Mouse (Mus musculus) bone marrow, adult 2 months (tissue): ENCODE results near the gene Olfr456. TPM values are rescaled to one million over a fixed set of nuclear protein-coding genes. Genes with fewer than 3 reads are reported as not detected.
"Not testable (repeated sequence)": the region's sequence is repeated elsewhere in the genome, so short reads cannot be mapped to it uniquely, and the experiment has no call there.

ENCODE experiments used
- H3K27ac ChIP-seq: fragments of 200-500 bp; 2 replicates; pipeline ENCODE4 v1.5.1; 2012; ENCODE audit warnings: low read depth, mild to moderate bottlenecking, control low read depth, inconsistent platforms, low read length; ENCODE audit not compliant: control insufficient read depth, poor library complexity, insufficient read depth
- H3K4me1 ChIP-seq: fragments of 200-500 bp; 2 replicates; pipeline ENCODE4 v1.6.1; 2011; ENCODE audit warnings: low read length; ENCODE audit not compliant: control insufficient read depth, insufficient read depth
- H3K4me3 ChIP-seq: fragments of 200-500 bp; replicated peaks from 2 replicates; pipeline ENCODE3; 2011; ENCODE audit warnings: mild to moderate bottlenecking, low read depth, low read length, control low read depth; ENCODE audit not compliant: control insufficient read depth
- CTCF ChIP-seq: fragments of 200-500 bp; IDR thresholded peaks from 2 replicates; pipeline ENCODE4 v1.5.1; 2011; ENCODE audit warnings: low read length, control low read depth; ENCODE audit not compliant: control insufficient read depth, insufficient read depth
- POLR2A ChIP-seq: fragments of 200-500 bp; IDR thresholded peaks from 2 replicates; pipeline ENCODE4 v1.6.1; 2011; ENCODE audit warnings: low read depth, mild to moderate bottlenecking, control low read depth, low read length, borderline replicate concordance; ENCODE audit not compliant: control insufficient read depth
- WGBS: fragments of 180-500 bp; shearing (Covaris S2); methylation state at CpG from one replicate; pipeline ENCODE4 v1.1.7; 2018; 5-methylcytosine and 5-hydroxymethylcytosine counted together
- polyA plus RNA-seq: library from polyadenylated mRNA; stranded (reverse); fragments of >200 nt; gene quantifications from 2 replicates; pipeline ENCODE4 v1.2.4, GENCODE M21; 2011; ENCODE audit warnings: low replicate concordance; ENCODE audit not compliant: missing spikeins, insufficient read depth, insufficient read length

The Olfr456 gene
- polyA plus RNA-seq = not detected in 2 replicates

DNA sequence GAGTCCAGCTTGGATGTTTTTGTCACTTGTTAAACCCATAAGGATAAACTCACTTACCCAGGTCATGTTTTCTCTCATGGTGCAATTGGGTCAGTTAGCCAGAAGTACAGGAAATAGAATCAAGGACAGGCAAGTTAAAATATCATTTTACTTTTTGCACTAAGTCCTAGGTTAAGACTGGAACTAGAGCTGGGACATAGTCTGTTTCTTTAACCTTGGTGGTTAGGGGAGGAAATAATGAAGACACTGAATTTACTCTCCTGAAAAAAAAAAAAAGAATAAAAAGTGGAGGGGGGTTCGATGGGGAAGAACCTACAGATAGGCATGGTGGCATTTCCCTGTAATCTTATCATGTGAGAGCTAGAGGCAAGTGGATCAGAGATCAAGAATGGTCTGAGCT is at the start of gene Olfr456:
Gene Olfr456, minus strand, starts transcription at position 101 of the 400 bp plus-strand sequence.
- 74% methylated on average over 1 of the region's 1 CpGs for WGBS
- TF ChIP-seq CTCF = no peak
- TF ChIP-seq POLR2A = no peak

DNA sequence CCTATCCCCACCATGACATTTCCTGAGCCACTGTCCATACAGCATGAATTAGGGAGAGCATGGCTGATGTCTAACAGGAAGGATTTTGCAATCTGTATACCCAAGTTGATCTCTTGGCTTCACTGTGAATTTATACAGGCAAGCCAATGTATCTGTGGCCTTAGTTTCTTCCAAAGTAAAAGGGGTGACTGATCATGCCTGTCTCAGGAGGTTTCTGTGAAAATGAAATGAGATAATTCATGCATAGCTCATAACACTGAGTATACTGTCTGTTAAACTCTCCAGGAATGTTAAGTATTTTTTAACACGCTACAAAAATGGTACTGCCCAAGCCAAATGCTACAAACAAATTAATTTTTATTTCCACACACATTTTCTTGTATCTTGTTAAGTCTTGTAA is 26.4 kb upstream of the Olfr456 start:
- TF ChIP-seq CTCF (no peak), POLR2A (no peak)
- WGBS = 63% methylated on average over 1 of the region's 1 CpGs
- Histone ChIP-seq H3K4me1 (no peaks in the 10 kb centered on the region), H3K4me3 (no peak overlapping the region), H3K27ac (no peak overlapping the region)

More for the DNA sequence above, at the start of gene Olfr456:
- Histone ChIP-seq H3K27ac (no peak within 1 kb of the TSS), H3K4me3 (no peak within 1 kb of the TSS), H3K4me1 (no peaks in the 10 kb centered on the region)

DNA sequence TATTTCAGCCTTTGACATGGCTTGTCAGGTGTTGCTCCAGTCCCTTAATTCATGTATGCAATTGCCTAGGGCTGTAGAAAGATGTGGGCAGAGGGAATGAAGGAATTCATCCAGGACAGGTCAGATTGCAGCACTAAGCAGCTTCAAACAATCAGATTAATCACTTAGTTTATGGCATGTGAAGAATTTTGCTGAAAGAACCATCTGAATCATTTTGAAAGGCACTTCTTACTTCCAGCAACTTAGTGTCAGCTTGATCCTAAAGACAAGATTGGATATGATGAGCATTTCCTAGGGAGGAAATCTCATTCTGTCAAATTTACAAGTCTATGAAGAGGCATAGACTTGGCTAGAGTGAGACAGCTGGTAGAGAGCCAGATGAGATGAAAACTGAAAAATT is 22.3 kb upstream of the Olfr456 start:
- no peaks in the 10 kb centered on the region for H3K4me1 ChIP-seq
- no peak overlapping the region for H3K27ac ChIP-seq
- TF ChIP-seq POLR2A (no peak), CTCF (no peak)
- H3K4me3 ChIP-seq = no peak overlapping the region

DNA sequence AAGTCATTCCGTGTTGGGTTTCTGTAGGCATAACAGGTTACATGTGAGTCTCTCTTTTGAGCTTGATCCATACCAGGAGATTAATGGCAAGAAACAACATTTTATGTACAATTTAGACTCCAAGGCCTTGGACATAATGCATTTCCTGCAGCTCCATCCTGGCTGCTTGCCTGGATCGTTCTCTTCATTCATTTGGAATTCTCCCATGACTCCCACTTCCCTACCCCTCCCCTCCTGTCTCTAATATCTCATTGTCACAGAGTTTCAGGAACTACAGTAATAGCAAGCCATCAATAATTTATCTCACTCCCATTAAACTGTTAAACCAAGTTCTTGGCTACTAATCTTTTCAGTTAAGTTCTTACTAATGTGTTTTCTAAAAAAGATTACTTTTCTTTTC is 16.5 kb upstream of the Olfr456 start:
- TF ChIP-seq CTCF = no peak
- TF ChIP-seq POLR2A = no peak
- H3K27ac ChIP-seq = no peak overlapping the region
- H3K4me1 ChIP-seq = no peaks in the 10 kb centered on the region
- WGBS = 83% methylated on average over 2 of the region's 2 CpGs
- H3K4me3 ChIP-seq = no peak overlapping the region

DNA sequence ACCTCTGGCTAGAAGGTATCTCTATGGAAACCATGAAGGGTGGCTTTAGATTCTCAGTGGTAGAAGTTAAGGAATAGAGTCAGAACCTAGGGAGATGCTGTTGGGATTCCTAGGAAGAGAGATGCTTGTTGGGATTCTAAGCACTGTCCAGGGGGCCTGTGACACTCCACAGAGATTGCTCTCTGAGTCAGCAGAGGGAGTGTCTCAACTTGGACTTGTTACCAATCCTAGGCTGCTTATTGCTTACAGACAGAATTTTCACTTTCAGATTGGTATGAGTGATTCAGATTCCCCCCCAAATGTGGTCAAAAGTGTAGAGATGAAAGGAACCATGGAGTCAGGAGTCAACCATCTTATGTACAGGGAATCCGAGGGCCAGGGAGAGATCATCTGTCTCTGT is 2.7 kb upstream of the Olfr456 start:
- Histone ChIP-seq H3K4me3 (no peak overlapping the region), H3K4me1 (no peaks in the 10 kb centered on the region), H3K27ac (no peak overlapping the region)
- TF ChIP-seq POLR2A = no peak
- 62% methylated on average over 1 of the region's 1 CpGs for WGBS

DNA sequence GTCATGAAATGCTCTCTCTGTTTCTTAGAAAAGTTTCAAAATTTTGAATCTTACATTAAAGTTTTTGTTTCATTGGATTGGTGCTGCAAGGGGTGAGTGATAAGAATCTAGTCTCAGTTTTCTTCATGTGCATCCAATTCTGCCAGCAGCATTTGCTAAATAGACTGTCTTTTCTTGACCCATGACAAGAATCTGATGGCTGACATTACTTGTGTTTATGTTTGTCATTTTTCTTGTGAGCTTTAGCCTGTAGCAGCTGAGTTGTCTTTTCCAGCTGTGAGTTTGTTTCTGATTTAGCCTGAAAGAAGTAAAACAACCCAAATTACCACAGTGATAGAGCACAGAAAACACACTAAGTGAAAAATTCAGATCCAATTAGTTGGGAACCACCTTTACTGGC is 2.4 kb downstream of the Olfr456 start:
- Histone ChIP-seq H3K4me3 (no peak overlapping the region), H3K4me1 (no peaks in the 10 kb centered on the region), H3K27ac (no peak overlapping the region)
- TF ChIP-seq POLR2A (no peak), CTCF (no peak)

DNA sequence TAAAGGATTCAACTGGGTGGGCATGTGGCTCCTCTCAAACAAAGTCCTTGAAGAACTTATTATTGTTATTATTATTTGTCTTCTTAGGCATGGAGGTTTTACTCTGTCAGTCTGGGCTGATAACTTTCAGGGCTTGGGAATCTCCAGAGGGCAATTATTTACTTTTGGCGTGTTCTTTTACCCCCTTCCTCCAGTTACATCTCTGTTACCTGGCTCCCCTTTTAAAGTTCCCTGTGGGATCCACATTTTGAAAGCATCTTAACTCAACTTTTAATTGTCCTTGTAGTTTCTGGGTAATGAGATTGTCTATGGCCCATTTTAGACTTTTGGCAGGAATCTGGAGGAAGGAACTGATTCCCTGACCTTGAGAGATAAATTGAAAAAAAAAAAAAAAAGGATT is 10.8 kb downstream of the Olfr456 start, which contains the start of gene Olfr457:
Gene Olfr457, minus strand, starts transcription at position 101 of the 400 bp plus-strand sequence.
- TF ChIP-seq POLR2A (no peak), CTCF (no peak)
- Histone ChIP-seq H3K27ac (no peak within 1 kb of the TSS), H3K4me3 (no peak within 1 kb of the TSS), H3K4me1 (no peaks in the 10 kb centered on the region)
- WGBS = 66% methylated on average over 1 of the region's 1 CpGs

DNA sequence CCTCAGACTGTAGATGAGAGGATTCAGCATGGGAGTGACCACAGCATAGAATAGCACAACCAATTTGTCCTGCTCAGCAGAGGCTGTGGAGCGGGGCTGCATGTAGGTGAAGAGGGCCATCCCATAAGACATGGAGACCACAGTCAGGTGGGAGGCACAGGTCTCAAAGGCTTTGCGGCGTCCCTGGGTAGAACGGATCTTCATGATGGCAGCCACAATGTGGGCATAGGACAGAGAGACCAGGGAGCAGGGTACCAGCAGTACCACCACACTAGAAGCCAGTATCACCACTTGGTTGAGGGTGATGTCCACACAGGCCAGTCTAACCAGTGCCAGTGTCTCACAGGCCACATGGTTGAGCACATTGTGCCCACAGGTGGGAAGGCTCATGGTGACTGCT is 15.7 kb downstream of the Olfr456 start:
- H3K4me1 ChIP-seq, H3K27ac ChIP-seq, H3K4me3 ChIP-seq: not testable (repeated sequence)
- WGBS = 89% methylated on average over 4 of the region's 4 CpGs

DNA sequence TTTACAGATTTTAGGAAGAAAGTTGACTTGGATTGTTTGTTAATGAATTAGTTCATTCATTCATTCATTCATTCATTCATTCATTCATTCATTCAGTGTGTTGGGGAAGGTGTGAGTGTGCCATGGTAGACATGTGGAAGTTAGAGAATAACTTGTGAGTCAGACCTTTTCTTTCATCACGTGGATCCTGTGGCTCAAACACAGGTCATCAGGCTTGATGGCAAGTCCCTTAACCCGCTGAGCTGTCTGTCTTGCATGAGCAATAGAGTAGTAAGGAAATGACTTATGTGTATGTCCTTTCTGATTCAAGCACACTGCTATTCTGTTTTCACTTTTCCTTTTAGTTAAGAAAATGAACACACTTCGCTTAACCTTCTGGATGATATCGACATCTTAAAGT is 16.5 kb downstream of the Olfr456 start:
- Histone ChIP-seq H3K4me3 (no peak overlapping the region), H3K27ac (no peak overlapping the region), H3K4me1 (no peaks in the 10 kb centered on the region)
- WGBS = 85% methylated on average over 4 of the region's 4 CpGs
- TF ChIP-seq POLR2A (no peak), CTCF (no peak)

DNA sequence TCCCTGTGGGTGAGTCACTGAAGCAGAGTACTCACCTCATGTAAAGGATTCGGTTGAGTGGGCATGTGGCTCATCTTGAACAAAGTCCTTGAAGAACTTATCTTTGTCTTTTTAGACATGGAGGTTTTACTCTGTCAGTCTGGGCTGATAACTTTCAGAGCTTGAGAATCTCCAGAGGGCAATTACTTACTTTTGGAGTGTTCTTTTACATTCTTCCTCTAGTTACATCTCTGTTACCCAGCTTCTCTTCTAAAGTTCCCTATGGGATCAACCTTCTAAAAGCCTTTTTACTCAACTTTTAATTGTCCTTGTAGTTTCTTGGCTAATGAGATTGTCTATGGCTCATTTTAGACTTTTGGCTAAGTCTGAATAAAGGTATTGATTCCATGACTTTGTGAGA is 21.9 kb downstream of the Olfr456 start, which contains the start of gene Olfr458:
Gene Olfr458, minus strand, starts transcription at position 101 of the 400 bp plus-strand sequence.
- WGBS = 76% methylated on average over 1 of the region's 1 CpGs
- H3K4me1 ChIP-seq = no peaks in the 10 kb centered on the region
- no peak within 1 kb of the TSS for H3K27ac ChIP-seq
- H3K4me3 ChIP-seq = no peak within 1 kb of the TSS
- TF ChIP-seq CTCF (no peak), POLR2A (no peak)
